Mouse (Mus musculus): ENCODE data around the gene Rnf38.

Rnf38 gene

DNA sequence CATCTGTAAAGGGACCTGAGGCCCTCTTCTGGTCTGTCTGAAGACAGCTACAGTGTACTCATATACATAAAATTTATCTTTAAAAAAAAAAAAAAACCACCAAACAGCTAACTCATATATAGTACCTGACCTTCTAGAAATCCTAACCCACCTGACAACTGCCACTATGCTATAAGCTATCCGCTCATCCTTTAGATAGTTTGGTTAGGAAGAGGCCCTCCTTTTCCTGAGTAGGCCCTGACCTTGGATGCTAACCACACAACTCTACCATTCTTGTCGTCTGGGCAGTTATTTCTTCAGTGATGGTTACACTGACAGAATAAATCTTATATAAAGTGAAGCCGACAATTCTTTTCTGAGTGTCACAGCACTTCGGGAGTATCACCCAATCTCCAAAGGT lies 80.7 kb downstream of the Rnf38 start:
- in situ Hi-C loops (cut with MboI, MseI) = no loop called here

DNA sequence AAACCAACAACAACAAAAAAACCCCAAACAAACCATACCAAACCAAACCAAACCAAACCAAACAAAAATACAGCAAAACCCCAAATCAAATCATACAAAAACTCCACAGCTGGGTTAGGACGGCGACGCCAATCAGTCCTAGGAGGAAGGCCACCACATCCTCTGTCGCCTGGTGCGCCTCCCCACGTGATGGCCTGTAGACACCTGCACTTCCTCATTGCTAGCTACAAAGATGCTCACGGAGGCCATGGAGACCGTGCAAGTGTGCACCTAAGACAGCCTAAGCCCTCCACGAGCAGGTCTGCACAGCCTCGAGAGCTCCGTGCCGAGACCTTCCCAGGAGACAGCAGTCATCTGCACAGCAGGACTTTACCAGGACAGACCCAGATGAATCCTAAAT lies 106.8 kb downstream of the Rnf38 start:
- in situ Hi-C loops (cut with MboI, MseI) = no loop called here

DNA sequence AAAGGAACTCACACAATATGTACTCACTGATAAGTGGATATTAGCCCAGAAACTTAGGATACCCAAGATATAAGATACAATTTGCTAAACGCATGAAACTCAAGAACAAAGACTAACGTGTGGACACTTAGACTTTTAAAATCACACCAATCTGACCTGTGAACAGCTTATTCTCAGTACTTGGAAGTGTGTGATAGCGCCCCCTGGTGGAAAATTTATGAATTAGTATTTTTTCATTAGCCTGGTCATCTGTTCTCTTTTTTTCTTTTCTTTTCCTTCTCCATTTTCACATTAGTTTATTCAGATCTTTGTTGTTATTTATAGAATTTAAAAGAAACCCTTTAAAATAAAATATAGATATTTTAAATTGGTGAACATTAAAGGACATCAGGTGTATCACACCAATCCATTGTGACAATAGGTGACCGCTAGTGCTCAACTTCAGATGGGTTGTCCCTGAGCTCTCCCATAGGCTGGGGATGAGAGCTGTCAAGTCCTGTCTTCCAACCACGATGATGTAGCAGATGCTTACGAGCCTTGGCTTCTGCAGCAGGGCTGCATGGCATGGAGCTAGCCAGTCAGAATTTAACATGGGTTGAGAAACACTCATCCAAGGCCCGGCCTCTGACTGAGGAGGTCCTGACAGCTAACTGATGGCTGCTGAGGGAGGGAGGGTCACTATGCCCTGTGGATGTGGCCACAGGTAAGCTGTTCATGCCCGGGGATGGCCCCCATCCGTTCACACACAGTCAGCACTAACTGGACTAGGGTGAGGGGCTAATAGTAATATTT lies 114.0 kb downstream of the Rnf38 start:
- in situ Hi-C loops (cut with MboI, MseI) = loop anchor here in 1 of 2 experiments (5.0 kb wide), 2 partner anchors 38 to 47 kb away; no protein-coding TSS in a partner anchor

DNA sequence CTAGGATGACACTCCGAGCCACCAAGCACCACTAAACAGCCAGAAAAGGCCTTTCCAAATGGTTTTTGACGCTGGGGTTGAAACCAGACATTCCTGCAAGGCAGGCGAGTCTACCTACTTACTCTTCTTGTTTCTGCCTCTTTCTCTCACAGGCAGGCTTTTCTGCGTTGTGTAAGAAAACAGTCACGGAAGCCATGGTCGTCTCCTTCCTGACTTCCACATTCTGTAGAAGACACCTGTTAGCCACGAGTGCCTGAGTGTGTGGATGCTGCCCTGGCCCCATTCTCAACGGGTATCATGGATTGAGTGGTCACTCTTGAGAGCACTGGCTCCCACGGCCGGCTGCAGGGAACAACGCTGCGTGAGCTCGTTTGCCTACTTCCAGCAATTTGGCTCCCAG lies 118.5 kb downstream of the Rnf38 start:
- in situ Hi-C loops (cut with MboI, MseI) = loop anchor here in 1 of 2 experiments (5.0 kb wide), 1 partner anchor 43 kb away; no protein-coding TSS in a partner anchor

- in situ Hi-C loops (cut with MboI, MseI) = no loop called here
Measured at GRCm38 (mm10) chr4:44113393-44114138, 120.0 kb downstream of the Rnf38 start.

DNA sequence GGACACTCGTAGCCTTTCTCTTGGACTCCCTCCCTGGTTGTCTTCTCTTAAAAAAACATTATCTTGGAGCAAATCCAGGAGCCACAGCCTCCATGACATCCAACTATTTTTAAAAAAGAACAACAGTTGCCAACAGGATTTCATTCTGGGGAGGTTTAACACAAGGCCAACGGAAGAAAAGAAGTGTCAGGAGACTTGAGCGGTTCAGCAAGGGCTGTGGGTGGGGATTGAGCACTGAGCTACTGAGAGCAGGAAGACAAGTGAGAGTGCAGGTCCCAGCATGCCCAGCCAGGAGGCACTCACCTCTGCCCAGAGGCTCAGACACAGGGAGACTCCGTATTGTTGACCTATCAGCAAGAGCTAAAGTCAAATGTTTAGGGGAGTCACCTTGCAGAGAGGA lies 120.8 kb downstream of the Rnf38 start:
- in situ Hi-C loops (cut with MboI, MseI) = no loop called here

DNA sequence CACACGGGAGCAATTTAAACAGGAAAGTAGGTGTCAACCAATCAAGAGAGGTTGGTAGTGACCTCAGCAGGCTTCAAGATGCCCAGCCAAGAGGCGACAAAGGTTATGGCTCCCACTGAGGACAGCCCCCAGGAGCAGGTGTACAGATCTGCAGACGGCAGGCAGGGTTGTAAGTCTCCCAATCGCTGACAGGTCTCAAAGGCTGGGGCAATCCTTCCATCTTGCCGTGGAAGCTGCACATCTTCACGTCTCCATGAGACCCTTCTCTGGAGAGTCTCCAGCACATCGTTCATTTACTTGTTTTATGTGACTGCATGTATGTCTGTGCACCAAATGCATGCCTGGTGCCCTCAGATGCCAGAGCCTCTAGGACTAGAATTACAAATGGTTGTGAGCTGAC lies 122.8 kb downstream of the Rnf38 start:
- in situ Hi-C loops (cut with MboI, MseI) = no loop called here

DNA sequence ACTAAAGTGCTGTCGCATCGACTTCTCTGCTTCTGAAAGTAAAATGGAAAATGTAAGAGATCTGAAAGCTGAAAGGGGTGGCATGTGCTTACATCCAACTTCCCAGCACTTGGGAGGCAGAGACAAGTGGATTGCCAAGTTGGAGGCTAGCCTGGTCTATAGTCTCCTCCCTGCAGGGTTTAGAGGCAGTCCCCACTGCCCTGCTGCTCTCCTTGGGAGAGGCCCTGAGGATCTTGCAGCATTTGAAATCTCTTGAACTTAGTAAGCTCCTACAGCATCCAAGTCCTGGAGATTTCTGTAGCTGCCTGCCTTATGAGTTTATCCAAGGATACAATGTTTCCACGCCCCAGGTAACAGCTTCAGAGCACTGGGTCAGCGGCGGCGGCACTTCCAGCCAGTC lies 125.3 kb downstream of the Rnf38 start:
- in situ Hi-C loops (cut with MboI, MseI) = no loop called here

- in situ Hi-C loops (cut with MboI, MseI) = no loop called here
Measured at GRCm38 (mm10) chr4:44107339-44107738, 126.2 kb downstream of the Rnf38 start.

DNA sequence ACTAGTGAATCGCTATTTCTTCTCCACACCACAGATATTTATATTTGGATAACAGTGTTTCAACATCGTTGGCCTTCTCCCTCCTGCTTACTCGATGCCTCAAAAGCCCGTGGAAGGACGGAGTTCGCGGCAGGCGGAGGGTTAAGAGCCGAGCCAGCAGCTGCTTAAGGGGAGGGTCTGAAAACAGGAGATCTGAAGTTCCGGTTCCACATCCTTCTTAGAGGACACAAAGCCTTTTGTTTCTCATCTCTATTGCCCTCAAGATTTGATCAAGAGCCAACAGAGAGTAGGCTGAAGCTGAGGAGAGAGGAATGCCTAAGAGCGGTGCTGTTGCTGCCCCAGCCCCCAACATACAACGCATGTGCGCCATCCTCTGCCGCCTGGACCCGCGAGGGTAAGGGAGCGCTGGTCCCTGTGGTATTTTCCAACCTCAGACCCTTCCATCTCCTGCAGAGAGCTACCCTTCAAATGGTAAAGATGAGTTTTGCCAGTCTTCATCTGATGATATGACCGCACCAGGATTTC lies 127.2 kb downstream of the Rnf38 start:
- in situ Hi-C loops (cut with MboI, MseI) = no loop called here

DNA sequence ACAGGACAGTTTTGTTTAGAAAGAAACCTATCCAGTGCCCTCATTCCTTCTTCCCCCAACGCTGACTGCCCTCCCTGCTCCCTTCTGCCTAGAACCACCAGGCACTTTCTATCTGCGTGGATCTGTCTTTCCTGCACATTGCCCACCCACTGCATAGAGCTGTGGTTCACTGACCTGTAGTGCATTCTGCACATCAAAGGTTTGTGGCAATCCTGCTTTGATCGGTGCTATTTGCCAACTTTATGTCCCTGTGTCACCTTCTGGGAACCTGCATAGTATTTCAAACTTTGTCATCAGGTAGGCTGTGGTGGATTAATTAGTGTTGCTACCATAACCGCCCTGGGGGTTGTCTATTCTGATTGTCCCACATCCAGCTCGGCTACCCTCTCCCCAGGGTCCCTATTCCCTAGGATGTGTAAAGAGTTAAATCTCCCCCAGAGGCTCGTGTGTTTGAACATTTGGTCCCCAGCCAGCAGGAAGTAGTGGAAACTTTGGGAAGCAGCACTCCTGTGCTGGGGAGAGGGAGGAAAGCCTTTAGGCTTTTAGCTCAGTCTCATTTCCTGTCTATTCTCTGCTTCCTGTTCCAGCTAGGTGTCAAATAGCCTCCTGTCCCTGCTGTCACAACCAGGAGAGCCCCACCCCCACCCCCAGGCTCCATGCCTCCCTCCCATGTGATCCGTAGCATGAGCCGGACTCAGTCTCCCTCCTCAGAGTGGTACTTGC lies 129.2 kb downstream of the Rnf38 start:
- in situ Hi-C loops (cut with MboI, MseI) = no loop called here

- in situ Hi-C loops (cut with MboI, MseI) = no loop called here
Measured at GRCm38 (mm10) chr4:44103620-44104019, 130.0 kb downstream of the Rnf38 start.

- in situ Hi-C loops (cut with MboI, MseI) = no loop called here
Measured at GRCm38 (mm10) chr4:44097576-44098335, 135.8 kb downstream of the Rnf38 start.

- in situ Hi-C loops (cut with MboI, MseI) = no loop called here
Measured at GRCm38 (mm10) chr4:44094475-44094874, 139.1 kb downstream of the Rnf38 start.

GRCm38 (mm10) chr4:44092359-44092758 lies 141.2 kb downstream of the Rnf38 start:
- in situ Hi-C loops (cut with MboI, MseI) = no loop called here

GRCm38 (mm10) chr4:44085566-44085965 lies 148.0 kb downstream of the Rnf38 start:
- in situ Hi-C loops (cut with MboI, MseI) = no loop called here

DNA sequence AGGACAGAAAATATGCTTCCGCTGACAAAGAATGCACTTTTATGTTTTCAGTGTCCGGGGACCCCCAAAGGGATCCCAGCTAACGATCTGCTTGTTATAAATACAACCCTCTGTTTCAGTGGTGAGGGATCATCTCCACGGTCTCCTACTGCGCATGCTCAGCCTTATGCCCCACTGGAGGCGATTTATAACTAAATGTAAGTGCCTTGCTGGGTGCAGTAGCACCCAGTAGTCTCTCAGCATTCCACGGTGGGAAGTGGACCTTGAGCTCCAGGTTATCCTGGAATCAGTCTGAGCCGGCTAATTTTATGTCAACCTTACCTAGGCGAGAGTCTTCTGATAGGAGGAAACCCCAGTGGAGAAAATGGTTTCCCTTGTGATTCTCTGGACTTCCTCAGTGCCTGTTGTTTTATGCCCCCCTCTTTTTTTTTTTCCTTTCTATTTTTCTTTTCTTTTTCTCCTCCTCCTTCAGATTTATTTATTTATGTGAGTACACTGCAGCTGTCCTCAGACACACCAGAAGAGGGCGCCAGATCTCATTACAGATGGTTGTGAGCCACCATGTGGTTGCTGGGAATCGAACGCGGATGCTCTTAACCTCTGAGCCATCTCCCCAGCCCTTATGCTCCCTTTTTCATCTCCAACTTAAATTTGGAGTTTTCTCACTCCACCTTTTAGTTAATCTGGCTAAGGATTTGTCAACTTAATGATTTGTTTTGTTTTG lies 148.8 kb downstream of the Rnf38 start:
- in situ Hi-C loops (cut with MboI, MseI) = no loop called here

DNA sequence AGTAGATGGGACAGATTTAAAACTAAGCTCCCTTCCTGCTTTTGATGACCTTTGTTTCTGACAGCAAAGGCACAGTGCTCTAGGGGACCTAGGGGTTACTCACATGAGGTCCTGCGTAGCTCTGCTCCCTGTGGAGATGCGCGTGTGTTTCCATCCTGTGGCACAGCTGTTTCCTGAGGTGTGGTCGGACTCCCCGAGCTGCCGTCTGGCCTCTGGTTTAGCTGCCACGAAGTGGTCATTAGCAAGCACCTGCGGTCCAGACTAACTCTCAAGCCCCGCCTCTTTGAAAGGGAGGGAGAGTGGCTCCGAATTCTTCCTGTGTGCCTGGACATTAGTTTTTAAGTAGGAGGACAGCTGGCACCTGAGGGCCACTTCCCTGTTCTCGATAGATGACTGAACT lies 149.6 kb downstream of the Rnf38 start, which contains the start of gene Gne:
Gene Gne (minus strand): TSS at position 233 of the 400 bp plus-strand sequence.
- in situ Hi-C loops (cut with MboI, MseI) = no loop called here

DNA sequence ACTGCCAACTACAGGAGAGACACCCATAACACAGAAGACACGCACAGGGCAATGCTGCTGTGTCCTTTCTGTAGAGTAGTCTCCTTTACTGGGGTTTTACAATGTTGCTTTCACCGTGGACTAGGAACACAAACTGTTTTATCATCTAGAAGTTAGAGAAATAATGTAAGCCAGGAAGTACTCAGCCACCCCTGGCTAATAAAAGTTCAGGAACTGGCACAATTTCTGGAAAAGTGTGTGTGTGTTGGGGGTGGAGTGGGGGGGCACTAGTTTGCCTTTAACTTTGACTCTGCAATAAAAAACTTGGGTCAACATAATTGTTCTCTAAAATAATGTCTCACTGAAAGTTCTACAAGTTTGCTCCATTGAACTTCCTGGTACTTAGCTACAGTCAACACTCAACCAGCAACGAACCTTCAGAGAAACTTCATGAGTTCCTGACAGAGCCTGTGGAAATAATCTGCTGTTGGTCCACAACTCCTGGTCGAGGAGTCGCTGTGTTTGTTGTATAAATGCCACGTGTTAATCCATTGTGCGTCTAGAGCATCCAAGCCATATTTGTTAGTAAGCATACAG lies 155.1 kb downstream of the Rnf38 start:
- in situ Hi-C loops (cut with MboI, MseI) = no loop called here
